Mouse (Mus musculus) heart, embryonic 12.5 days (tissue): ENCODE data around the gene Sytl2. TPM values are rescaled to one million over a fixed set of nuclear protein-coding genes. Genes with fewer than 3 reads are reported as not detected.
A peak's percentile ranks its signal among the peaks of the same experiment; 100 is the strongest.

Experiments used
- ATAC-seq: fragments of 200-750 bp; cut with Nextera tagmentation; 2 replicates; pipeline ENCODE4 v1.8.0; 2017; ENCODE audit warnings: moderate TSS enrichment, moderate library complexity; ENCODE audit not compliant: insufficient number of reproducible peaks, low FRiP score
- H3K27ac ChIP-seq: fragments of 300-500 bp; sonication (generic); 2 replicates; pipeline ENCODE4 v1.5.1; 2016; ENCODE audit warnings: mild to moderate bottlenecking, moderate library complexity; ENCODE audit not compliant: poor library complexity, severe bottlenecking
- H3K27me3 ChIP-seq: fragments of 300-500 bp; sonication (generic); replicated peaks from 2 replicates; pipeline ENCODE4 v1.6.1; 2016; ENCODE audit warnings: mild to moderate bottlenecking, moderate library complexity
- H3K36me3 ChIP-seq: fragments of 300-500 bp; sonication (generic); 2 replicates; pipeline ENCODE4 v1.6.1; 2016; ENCODE audit warnings: mild to moderate bottlenecking, moderate library complexity
- H3K4me1 ChIP-seq: fragments of 300-500 bp; sonication (generic); replicated peaks from 2 replicates; pipeline ENCODE4 v1.6.1; 2016; ENCODE audit warnings: mild to moderate bottlenecking
- H3K4me2 ChIP-seq: fragments of 300-500 bp; sonication (generic); 2 replicates; pipeline ENCODE4 v1.6.1; 2016; ENCODE audit warnings: mild to moderate bottlenecking, moderate library complexity
- H3K4me3 ChIP-seq: fragments of 300-500 bp; sonication (generic); 2 replicates; pipeline ENCODE4 v1.5.1; 2016; ENCODE audit warnings: mild to moderate bottlenecking
- H3K9ac ChIP-seq: fragments of 300-500 bp; sonication (generic); 2 replicates; pipeline ENCODE4 v1.6.1; 2016; ENCODE audit warnings: mild to moderate bottlenecking, moderate library complexity
- H3K9me3 ChIP-seq: fragments of 300-500 bp; sonication (generic); replicated peaks from 2 replicates; pipeline ENCODE4 v1.6.1; 2016; ENCODE audit warnings: mild to moderate bottlenecking, moderate library complexity
- WGBS: fragments of 180-500 bp; shearing (Covaris S2); methylation state at CpG from one replicate; pipeline ENCODE4 v1.1.7; 2016; 5-methylcytosine and 5-hydroxymethylcytosine counted together
- polyA plus RNA-seq: library from polyadenylated mRNA; unstranded; fragments of >200 nt; fragmentation: Nextera tagmentation; extraction: Ambion mirVana; gene quantifications from 2 replicates; pipeline ENCODE4 v1.2.1, GENCODE M21; 2016

Sytl2 gene
- polyA plus RNA-seq, 1 experiment from 2014 or later: 8.3 TPM

- H3K4me1 ChIP-seq: peaks cover 17% of the 10 kb centered on the region
- H3K27me3 ChIP-seq: no peaks in the 10 kb centered on the region
- H3K4me3 ChIP-seq: no peak overlapping the region
- H3K9ac ChIP-seq: no peak overlapping the region
- H3K9me3 ChIP-seq: no peaks in the 10 kb centered on the region
- no peak overlapping the region for H3K4me2 ChIP-seq
- 0 out of 2 replicates have a peak overlapping the region, but pooled peaks have one; percentile 43 for H3K27ac ChIP-seq
- 61% methylated on average over 6 of the region's 6 CpGs for WGBS
- peak; percentile 57; the same call in 1 of the 2 replicates for ATAC-seq
- H3K36me3 ChIP-seq: no peaks in the 10 kb centered on the region
Measured at GRCm38 (mm10) chr7:90370071-90370851, 68.2 kb downstream of the Sytl2 start.

- 23% methylated on average over 4 of the region's 4 CpGs for WGBS
Measured at GRCm38 (mm10) chr7:90372804-90373203, 70.8 kb downstream of the Sytl2 start.

GRCm38 (mm10) chr7:90384411-90384810 is 82.4 kb downstream of the Sytl2 start:
- no peak for ATAC-seq
- 74% methylated on average over 2 of the region's 2 CpGs for whole genome bisulfite sequencing
- no peaks in the 10 kb centered on the region for H3K36me3 ChIP-seq
- no peak overlapping the region for H3K27ac ChIP-seq
- H3K4me1 ChIP-seq: peaks cover 19% of the 10 kb centered on the region
- no peak overlapping the region for H3K4me2 ChIP-seq
- no peak overlapping the region for H3K4me3 ChIP-seq
- no peaks in the 10 kb centered on the region for H3K9me3 ChIP-seq
- no peak overlapping the region for H3K9ac ChIP-seq
- H3K27me3 ChIP-seq: no peaks in the 10 kb centered on the region

More at GRCm38 (mm10) chr7:90372804-90373203, 70.8 kb downstream of the Sytl2 start:
- no peak for ATAC-seq
- no peak overlapping the region for H3K4me2 ChIP-seq
- no peaks in the 10 kb centered on the region for H3K36me3 ChIP-seq
- H3K4me3 ChIP-seq: no peak overlapping the region
- peaks cover 17% of the 10 kb centered on the region for H3K4me1 ChIP-seq
- H3K9me3 ChIP-seq: no peaks in the 10 kb centered on the region
- H3K9ac ChIP-seq: no peak overlapping the region
- peak overlapping the region; percentile 20 for H3K27ac ChIP-seq
- no peaks in the 10 kb centered on the region for H3K27me3 ChIP-seq

GRCm38 (mm10) chr7:90386885-90387459 is 84.9 kb downstream of the Sytl2 start:
- WGBS: 10% methylated on average over 8 of the region's 8 CpGs
- H3K27ac ChIP-seq: no peak overlapping the region

GRCm38 (mm10) chr7:90389765-90390164 is 87.7 kb downstream of the Sytl2 start:
- no peak overlapping the region; the same call in 1 of the 2 replicates for H3K27ac ChIP-seq
- WGBS: 27% methylated on average over 3 of the region's 3 CpGs
- no peak overlapping the region for H3K4me2 ChIP-seq

More at GRCm38 (mm10) chr7:90386885-90387459, 84.9 kb downstream of the Sytl2 start:
- H3K27me3 ChIP-seq: no peaks in the 10 kb centered on the region
- no peak overlapping the region for H3K9ac ChIP-seq
- H3K9me3 ChIP-seq: no peaks in the 10 kb centered on the region
- ATAC-seq: no peak
- no peaks in the 10 kb centered on the region for H3K36me3 ChIP-seq
- H3K4me1 ChIP-seq: peaks cover 22% of the 10 kb centered on the region
- peak overlapping the region; percentile 14; the same call in 1 of the 2 replicates for H3K4me3 ChIP-seq
- peak overlapping the region; percentile 59 for H3K4me2 ChIP-seq

GRCm38 (mm10) chr7:90395073-90395472 is 93.0 kb downstream of the Sytl2 start:
- ATAC-seq: no peak
- Histone ChIP-seq H3K4me1 (peaks cover 13% of the 10 kb centered on the region), H3K27ac (0 out of 2 replicates have a peak overlapping the region, but pooled peaks have one; percentile 28), H3K4me3 (no peak overlapping the region), H3K9ac (no peak overlapping the region), H3K36me3 (no peaks in the 10 kb centered on the region), H3K4me2 (no peak overlapping the region), H3K27me3 (no peaks in the 10 kb centered on the region), H3K9me3 (no peaks in the 10 kb centered on the region)
- 30% methylated on average over 4 of the region's 4 CpGs for WGBS

More at GRCm38 (mm10) chr7:90389765-90390164, 87.7 kb downstream of the Sytl2 start:
- Histone ChIP-seq H3K9me3 (no peaks in the 10 kb centered on the region), H3K9ac (no peak overlapping the region), H3K36me3 (no peaks in the 10 kb centered on the region), H3K4me3 (no peak overlapping the region), H3K27me3 (no peaks in the 10 kb centered on the region), H3K4me1 (peaks cover 20% of the 10 kb centered on the region)
- no peak for ATAC-seq

GRCm38 (mm10) chr7:90395928-90396327 is 93.9 kb downstream of the Sytl2 start:
- no peak for ATAC-seq
- 41% methylated on average over 5 of the region's 5 CpGs for WGBS
- Histone ChIP-seq H3K4me3 (no peak overlapping the region), H3K4me2 (no peak overlapping the region), H3K27me3 (no peaks in the 10 kb centered on the region), H3K27ac (peak overlapping the region; percentile 29; the same call in 1 of the 2 replicates), H3K9me3 (no peaks in the 10 kb centered on the region), H3K36me3 (no peaks in the 10 kb centered on the region), H3K4me1 (peaks cover 13% of the 10 kb centered on the region), H3K9ac (no peak overlapping the region)

GRCm38 (mm10) chr7:90409934-90410333 is 107.9 kb downstream of the Sytl2 start:
- Histone ChIP-seq H3K4me3 (no peak overlapping the region), H3K9ac (no peak overlapping the region), H3K27ac (no peak overlapping the region), H3K4me2 (no peak overlapping the region), H3K9me3 (no peaks in the 10 kb centered on the region), H3K27me3 (no peaks in the 10 kb centered on the region), H3K4me1 (no peaks in the 10 kb centered on the region), H3K36me3 (no peaks in the 10 kb centered on the region)
- ATAC-seq: no peak
- WGBS: 56% methylated on average over 3 of the region's 3 CpGs

GRCm38 (mm10) chr7:90426020-90427001 is 124.3 kb downstream of the Sytl2 start, which contains the start of gene Ccdc89:
Gene Ccdc89, plus strand, starts transcription at chr7:90426577.
- no peak within 1 kb of the TSS for H3K27ac ChIP-seq
- ATAC-seq: peak; percentile 99
- H3K4me2 ChIP-seq: peak within 1 kb of the TSS; percentile 85
- no peaks in the 10 kb centered on the region for H3K9me3 ChIP-seq
- H3K36me3 ChIP-seq: no peaks in the 10 kb centered on the region
- 0 out of 2 replicates have a peak, but pooled peaks cover 4% of the 10 kb centered on the region for H3K4me1 ChIP-seq
- WGBS: 15% methylated on average over 29 of the region's 29 CpGs
- H3K27me3 ChIP-seq: no peaks in the 10 kb centered on the region
- peak within 1 kb of the TSS; percentile 49 for H3K4me3 ChIP-seq
- peak within 1 kb of the TSS; percentile 71 for H3K9ac ChIP-seq

GRCm38 (mm10) chr7:90427006-90427405 is 125.0 kb downstream of the Sytl2 start:
- Histone ChIP-seq H3K27me3 (no peaks in the 10 kb centered on the region), H3K4me1 (0 out of 2 replicates have a peak, but pooled peaks cover 4% of the 10 kb centered on the region), H3K4me3 (peak overlapping the region; percentile 49), H3K9ac (peak overlapping the region; percentile 71), H3K36me3 (no peaks in the 10 kb centered on the region), H3K27ac (no peak overlapping the region), H3K9me3 (no peaks in the 10 kb centered on the region), H3K4me2 (peak overlapping the region; percentile 85)
- no peak for ATAC-seq
- 47% methylated on average over 9 of the region's 9 CpGs for WGBS
